17 mouse cellular contexts compared by ENCODE assay signal in genomic region chr13:34118816-34119215, GRCm38 (mm10). TPM values are rescaled to one million over a fixed set of nuclear protein-coding genes. Genes with fewer than 3 reads are reported as not detected.
DNase-seq lines count a peak whose midpoint lies in the region; ATAC-seq and TF ChIP-seq lines count a peak whose summit lies in the region.
"Had no signal": no experiment of that assay in that cellular context is flagged by ENCODE, and none has a peak within 500 bp of the region (broad histone marks: within the 10 kb centered on the region; RNA-seq: fewer than 3 reads in every experiment).

No protein-coding gene starts in this region.

- no peak overlapping the region for H3K27ac ChIP-seq in liver, embryonic 13.5 days
- H3K27ac ChIP-seq in cerebellum, adult 2 months (ENCODE audit: insufficient read depth, low read length): no peak overlapping the region
- H3K27ac ChIP-seq: forebrain, embryonic 12.5 days; limb, embryonic 15.5 days; neural tube, embryonic 12.5 days had no signal

- no peaks in the 10 kb centered on the region for H3K36me3 ChIP-seq in liver, embryonic 13.5 days
- H3K36me3 ChIP-seq: limb, embryonic 15.5 days had no signal

- no peak for TF ChIP-seq POLR2A in cerebellum, adult 2 months (IDR thresholded peaks at IDR 0.05; ENCODE audit: borderline replicate concordance, insufficient read depth, low read length)

- ATAC-seq in liver, embryonic 13.5 days (ENCODE audit: low read depth): peak; percentile 86
- ATAC-seq in neutrophil, adult 5-6 weeks (ENCODE audit: extremely low read depth, insufficient number of reproducible peaks, low FRiP score, poor library complexity, severe bottlenecking): 0 out of 2 replicates have a peak, but pooled peaks have one; percentile 36

- no peaks in the 10 kb centered on the region for H3K9me3 ChIP-seq in liver, embryonic 13.5 days (replicated peaks)
- H3K9me3 ChIP-seq: forebrain, embryonic 12.5 days; limb, embryonic 15.5 days; megakaryocyte, embryonic 14.5 days; neural tube, embryonic 12.5 days had no signal

- no peak overlapping the region for H3K4me3 ChIP-seq in liver, embryonic 13.5 days (replicated peaks)
- H3K4me3 ChIP-seq in cerebellum, adult 2 months (replicated peaks; ENCODE audit: insufficient read depth, low read depth, low read length): no peak overlapping the region
- H3K4me3 ChIP-seq: forebrain, embryonic 12.5 days; limb, embryonic 15.5 days; megakaryocyte, embryonic 14.5 days; neural tube, embryonic 12.5 days had no signal

- H3K4me1 ChIP-seq in liver, embryonic 13.5 days (replicated peaks): peaks cover 37% of the 10 kb centered on the region
- H3K4me1 ChIP-seq in cerebellum, adult 2 months (ENCODE audit: control insufficient read depth, insufficient read depth, low read length): no peaks in the 10 kb centered on the region
- H3K4me1 ChIP-seq: limb, embryonic 15.5 days had no signal

- TF ChIP-seq CTCF in cerebellum, adult 2 months (IDR thresholded peaks at IDR 0.05; ENCODE audit: borderline replicate concordance, insufficient read depth, low read depth, low read length): no peak

- no peaks in the 10 kb centered on the region for H3K27me3 ChIP-seq in liver, embryonic 13.5 days
- no peaks in the 10 kb centered on the region for H3K27me3 ChIP-seq in cerebellum, adult 2 months (ENCODE audit: control insufficient read depth, insufficient read depth, low read length)
- H3K27me3 ChIP-seq: forebrain, embryonic 12.5 days; limb, embryonic 15.5 days; neural tube, embryonic 12.5 days had no signal

- peak; percentile 39 for DNase-seq in spleen, adult 12 weeks (ENCODE audit: low spot score)
- DNase-seq in spleen, adult 18-20 months: no peak
- peak; percentile 58 for DNase-seq in MEL-GATA-1-ER (ENCODE audit: extremely low read depth, low read depth)
- DNase-seq in liver, embryonic 13.5 days: peak; percentile 66
- DNase-seq in adrenal gland, adult 2 months: no peak
- no peak for DNase-seq in cerebellum, adult 2 months
- DNase-seq: cerebellum, postnatal 10 days; kidney, adult 9 months; kidney, postnatal 4 days; lung, postnatal 10 days had no signal

- H3K4me2 ChIP-seq in liver, embryonic 13.5 days: peak overlapping the region; percentile 12; the same call in 1 of the 2 replicates
- H3K4me2 ChIP-seq: forebrain, embryonic 12.5 days; heart, embryonic 11.5 days; limb, embryonic 15.5 days; neural tube, embryonic 12.5 days had no signal

- WGBS in liver, embryonic 13.5 days (ENCODE audit: insufficient replicate concordance): 19% methylated on average over 4 of the region's 4 CpGs
- WGBS in cerebellum, adult 2 months: 81% methylated on average over 4 of the region's 4 CpGs

- no peak overlapping the region for H3K9ac ChIP-seq in liver, embryonic 13.5 days
- H3K9ac ChIP-seq: forebrain, embryonic 12.5 days; limb, embryonic 15.5 days; neural tube, embryonic 12.5 days had no signal

RNA-seq across cellular contexts. Expression of gene Tubb2b, which starts 11.4 kb away (rescaled TPM):
- polyA plus RNA-seq in liver, embryonic 13.5 days (2015; fragmentation: Nextera tagmentation; extraction: Ambion mirVana): 1.3 and 1.5 TPM in 2 replicates
- 3.8 and 6.5 TPM in 2 replicates for total RNA-seq in neutrophil, adult 5-6 weeks (2017)
- total RNA-seq in adrenal gland, adult 2 months (2021): 1 to 10 TPM; 1.1 to 1.7 TPM
- polyA plus RNA-seq in adrenal gland, adult 2 months (2012; rRNA removed): 1.6 and 4.2 TPM in 2 replicates
- polyA plus RNA-seq in cerebellum, adult 2 months (2012; rRNA removed): 224 and 255 TPM in 2 replicates
- total RNA-seq: hematopoietic stem cell, adult 5-6 weeks had no signal

RNA-seq across cellular contexts. Expression of gene Tubb2a, which starts 41.0 kb away (rescaled TPM):
- 67.7 and 68.7 TPM in 2 replicates for polyA plus RNA-seq in liver, embryonic 13.5 days (2015; fragmentation: Nextera tagmentation; extraction: Ambion mirVana)
- total RNA-seq in neutrophil, adult 5-6 weeks (2017): 16.5 and 17.7 TPM in 2 replicates
- total RNA-seq in adrenal gland, adult 2 months (2021): 10 to 100 TPM; 30.1 to 37.2 TPM
- 74.7 and 93.5 TPM in 2 replicates for polyA plus RNA-seq in adrenal gland, adult 2 months (2012; rRNA removed)
- 850 and 867 TPM in 2 replicates for polyA plus RNA-seq in cerebellum, adult 2 months (2012; rRNA removed)

RNA-seq across cellular contexts. Expression of gene Psmg4, which starts 43.9 kb away (rescaled TPM):
- polyA plus RNA-seq in liver, embryonic 13.5 days (2015; fragmentation: Nextera tagmentation; extraction: Ambion mirVana): 50.0 and 51.6 TPM in 2 replicates
- 42.6 and 56.8 TPM in 2 replicates for total RNA-seq in neutrophil, adult 5-6 weeks (2017)
- total RNA-seq in adrenal gland, adult 2 months (2021): 10 to 100 TPM; 30.4 to 36.3 TPM
- polyA plus RNA-seq in adrenal gland, adult 2 months (2012; rRNA removed): 109 and 110 TPM in 2 replicates
- polyA plus RNA-seq in cerebellum, adult 2 months (2012; rRNA removed): 45.3 and 48.3 TPM in 2 replicates

Comparison
In these comparisons a context has a peak if more than half of its experiments do, and no peak if none do; other contexts are left out.
1. DNase-seq: peak in spleen, adult 12 weeks (single experiment), MEL-GATA-1-ER (single experiment) and liver, embryonic 13.5 days (single experiment); none in spleen, adult 18-20 months (0 of 2), adrenal gland, adult 2 months (single experiment) and cerebellum, adult 2 months (0 of 2).
2. RNA of gene Tubb2b, which starts 11.4 kb away (polyA plus RNA-seq): 224 to 255 TPM in cerebellum, adult 2 months; 1.6 to 4.2 TPM in adrenal gland, adult 2 months and 1.3 to 1.5 TPM in liver, embryonic 13.5 days; every median in the first group is over 10 times any median in the second.